Mouse (Mus musculus): ENCODE results near the gene Optn. TPM values are rescaled to one million over a fixed set of nuclear protein-coding genes. Genes with fewer than 3 reads are reported as not detected.
A peak's percentile ranks its signal among the peaks of the same experiment; 100 is the strongest.
"Not testable (repeated sequence)": the region's sequence is repeated elsewhere in the genome, so short reads cannot be mapped to it uniquely, and the experiment has no call there.

Optn gene
- 10 to 100 TPM; 81.4 to 99.0 TPM for total RNA-seq (2021)
- long read RNA-seq, experiment 1, transcript Optn-202 (14 exons, 2,614 nt), result major isoform, 76 of 123 reads
- long read RNA-seq, experiment 1, transcript Optn-201 (15 exons, 2,411 nt), result minor isoform, 12 of 123 reads
- long read RNA-seq, experiment 1, partial matches to known transcripts, result 9 of 123 reads
- long read RNA-seq, experiment 1, other reads (novel, unspliced or antisense), result 26 of 123 reads
- long read RNA-seq, experiment 2, transcript Optn-202 (14 exons, 2,614 nt), result major isoform, 56 of 106 reads
- long read RNA-seq, experiment 2, transcript Optn-201 (15 exons, 2,411 nt), result minor isoform, 11 of 106 reads
- long read RNA-seq, experiment 2, partial matches to known transcripts, result 11 of 106 reads
- long read RNA-seq, experiment 2, other reads (novel, unspliced or antisense), result 27 of 106 reads

DNA sequence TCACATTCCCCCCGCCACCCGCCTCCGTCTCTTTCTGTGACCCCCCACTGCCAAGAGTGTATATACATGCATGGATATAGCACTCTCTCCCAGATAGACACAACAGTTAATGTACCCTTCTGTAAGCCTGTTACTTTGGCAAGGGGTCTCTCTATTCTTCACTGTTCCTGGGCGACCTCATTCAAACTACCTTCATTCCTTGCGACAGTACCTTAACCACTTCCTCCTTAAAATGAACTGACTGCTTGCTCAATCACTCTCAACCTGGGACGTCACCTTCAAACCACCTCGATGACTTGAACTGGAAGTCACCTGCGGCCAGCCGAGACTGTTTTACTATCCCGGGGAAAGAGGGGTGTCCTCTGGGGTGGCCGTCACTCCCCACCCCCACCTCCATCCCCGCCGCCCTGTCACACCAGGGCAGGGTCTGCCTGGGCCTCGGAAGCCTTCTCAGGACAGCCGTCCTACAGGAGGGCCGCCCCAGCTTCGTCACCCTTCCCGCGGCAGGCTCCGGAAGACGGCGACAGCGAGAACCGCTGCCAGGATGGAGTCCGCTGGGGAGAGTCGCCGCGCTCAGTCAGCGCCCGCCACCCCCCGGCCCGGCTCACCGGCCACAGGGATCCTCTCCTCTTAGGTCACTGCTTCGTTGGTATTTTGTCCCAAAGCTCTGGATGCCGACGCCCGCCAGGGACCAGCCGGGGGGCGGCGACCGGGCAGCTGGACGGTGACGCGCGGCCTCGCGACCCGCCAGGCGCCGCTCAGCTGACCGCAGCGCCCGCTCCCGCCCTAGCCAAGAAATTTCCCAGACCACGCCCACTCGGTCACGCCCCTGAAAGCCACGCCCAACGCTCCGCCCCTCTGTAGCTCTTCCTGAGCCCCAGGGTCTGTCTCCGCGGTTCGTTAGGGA, at the start of gene Optn:
Gene Optn, minus strand, starts transcription at position 753 of the 907 bp plus-strand sequence.
- DNase-seq (ENCODE audit: low spot score), result peak; percentile 93

DNA sequence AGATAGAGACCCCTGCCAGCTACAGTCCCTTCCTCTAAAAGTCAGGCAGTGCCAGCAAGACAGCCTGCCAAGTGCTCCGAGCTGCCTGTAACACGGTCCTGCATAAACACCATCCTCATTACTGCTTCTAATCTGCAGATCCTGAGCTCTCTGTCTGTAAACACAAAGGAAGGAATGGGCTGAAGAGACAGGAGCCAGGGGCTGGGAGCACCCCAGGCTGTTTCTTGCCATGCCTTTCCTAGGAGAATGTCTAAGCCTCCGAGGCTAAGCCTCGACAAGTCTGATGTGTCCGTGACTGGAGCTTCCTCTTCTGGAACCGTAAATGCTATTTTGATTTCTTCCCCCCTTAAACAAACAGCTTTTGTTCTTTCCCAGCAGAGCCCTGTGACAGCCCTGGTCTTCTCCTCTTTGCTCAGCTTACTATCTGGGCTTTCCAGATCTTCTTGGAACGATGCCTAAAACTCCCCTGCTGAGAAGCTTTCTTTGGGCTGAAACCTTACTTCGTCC, 49.0 kb upstream of the Optn start:
- no peak for DNase-seq (ENCODE audit: low spot score)

- no peak for DNase-seq (ENCODE audit: low spot score)
Measured at GRCm38 (mm10) chr2:5102891-5103290, 39.0 kb upstream of the Optn start.

DNA sequence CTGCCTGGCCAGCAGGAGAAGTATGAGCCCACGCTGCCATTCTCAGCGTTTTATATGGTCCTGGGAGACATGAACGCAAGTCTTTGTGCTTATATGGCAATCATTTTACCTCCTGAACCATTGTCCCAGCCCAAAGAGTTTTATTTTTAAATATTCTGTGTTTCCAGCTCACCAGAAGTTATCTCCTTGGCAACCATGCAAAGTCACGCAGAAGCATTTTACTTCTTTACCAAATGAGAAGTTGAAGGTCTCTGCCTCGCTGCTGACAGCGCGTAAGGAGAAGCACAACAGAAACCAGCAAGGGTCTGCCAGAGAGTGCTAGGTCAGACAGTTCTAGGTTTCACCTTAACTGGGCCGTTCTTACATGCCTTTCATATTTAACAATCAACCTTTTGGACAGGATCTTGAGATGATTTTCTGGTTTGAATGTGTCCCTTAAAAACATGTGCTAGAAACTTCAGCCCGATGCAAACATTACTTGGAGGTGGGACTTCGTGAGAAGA, 37.9 kb upstream of the Optn start:
- DNase-seq (ENCODE audit: low spot score), result no peak

- no peak for DNase-seq (ENCODE audit: low spot score)
Measured at GRCm38 (mm10) chr2:5099176-5099575, 35.3 kb upstream of the Optn start.

- DNase-seq (ENCODE audit: low spot score), result no peak
Measured at GRCm38 (mm10) chr2:5097786-5098445, 34.1 kb upstream of the Optn start.

DNA sequence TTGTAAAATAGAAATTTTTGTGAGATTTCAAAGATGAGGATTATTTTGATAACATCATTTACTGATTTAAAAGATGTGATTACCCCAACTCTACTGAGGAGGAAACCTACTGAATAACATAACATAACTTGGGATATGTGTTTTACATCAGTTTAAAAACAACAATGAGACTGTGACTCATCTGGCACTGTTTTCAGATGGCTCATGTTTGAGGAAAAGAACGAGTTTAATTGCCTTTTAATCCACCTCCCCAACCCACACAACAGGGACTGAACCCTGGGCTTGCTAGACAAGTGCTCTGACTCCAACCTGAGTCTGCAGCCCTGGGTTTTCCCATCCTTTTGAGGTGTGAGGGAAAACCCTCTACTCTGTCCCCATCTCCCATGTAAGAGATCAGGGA, 31.5 kb upstream of the Optn start:
- DNase-seq (ENCODE audit: low spot score), result no peak

GRCm38 (mm10) chr2:5094876-5095275, 31.0 kb upstream of the Optn start:
- DNase-seq (ENCODE audit: low spot score), result no peak

DNA sequence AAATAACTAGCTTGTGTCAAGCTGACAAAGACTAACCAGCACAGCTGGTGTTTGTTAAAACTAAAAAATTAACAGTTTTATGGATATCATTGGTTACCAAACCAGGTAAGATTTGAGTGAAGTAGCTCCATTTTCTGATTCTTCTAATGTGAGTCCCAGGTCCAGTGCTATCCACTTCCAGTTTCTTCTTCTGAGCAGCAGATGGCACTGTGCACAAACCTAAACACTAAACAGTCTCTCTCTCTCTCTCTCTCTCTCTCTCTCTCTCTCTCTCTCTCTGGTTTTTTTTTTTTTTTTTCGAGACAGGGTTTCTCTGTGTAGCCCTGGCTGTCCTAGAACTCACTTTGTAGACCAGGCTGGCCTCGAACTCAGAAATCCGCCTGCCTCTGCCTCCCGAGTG, 26.5 kb upstream of the Optn start:
- peak; percentile 26 for DNase-seq (ENCODE audit: low spot score)

GRCm38 (mm10) chr2:5087667-5088066, 23.8 kb upstream of the Optn start:
- DNase-seq (ENCODE audit: low spot score), result no peak

GRCm38 (mm10) chr2:5083739-5084138, 19.9 kb upstream of the Optn start:
- DNase-seq (ENCODE audit: low spot score), result no peak

DNA sequence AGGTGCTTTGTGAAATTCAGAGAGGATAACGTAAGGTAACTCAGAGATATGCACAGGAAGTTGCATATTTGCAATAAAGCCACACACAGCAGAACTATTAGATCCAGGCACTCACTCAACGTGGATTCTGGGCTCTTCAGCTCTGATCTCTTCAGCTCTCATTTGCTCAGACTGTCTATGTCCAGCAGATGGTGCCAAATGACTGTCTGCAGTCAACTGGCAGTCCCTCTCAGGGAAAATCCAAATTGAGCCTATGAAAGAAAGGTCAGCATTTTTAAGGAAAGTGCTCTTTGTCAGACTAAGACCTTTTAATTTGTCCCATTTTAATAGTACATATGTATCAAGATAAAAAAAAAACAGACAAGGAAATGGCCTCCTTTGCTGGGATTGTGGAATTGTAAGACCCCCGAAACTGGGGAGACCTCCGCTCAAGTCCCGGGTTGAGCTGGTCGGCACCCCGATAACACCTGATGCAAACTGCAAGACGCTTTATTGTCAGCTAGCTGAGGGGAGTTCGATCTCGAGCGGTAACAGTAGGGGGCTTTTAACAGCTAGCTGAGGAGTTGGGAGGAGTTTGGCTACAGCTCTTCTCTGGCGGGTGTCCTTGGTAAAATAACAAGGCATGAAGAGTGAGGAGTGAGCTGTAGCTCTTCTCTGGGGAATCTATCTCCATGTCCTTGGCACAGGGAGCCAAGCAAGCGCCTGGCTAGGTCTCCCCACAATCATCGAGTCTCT, 16.4 kb upstream of the Optn start:
- peak; percentile 44 for DNase-seq (ENCODE audit: low spot score)

GRCm38 (mm10) chr2:5077937-5078336, 14.1 kb upstream of the Optn start:
- no peak for DNase-seq (ENCODE audit: low spot score)

GRCm38 (mm10) chr2:5077490-5077889, 13.6 kb upstream of the Optn start:
- no peak for DNase-seq (ENCODE audit: low spot score)

DNA sequence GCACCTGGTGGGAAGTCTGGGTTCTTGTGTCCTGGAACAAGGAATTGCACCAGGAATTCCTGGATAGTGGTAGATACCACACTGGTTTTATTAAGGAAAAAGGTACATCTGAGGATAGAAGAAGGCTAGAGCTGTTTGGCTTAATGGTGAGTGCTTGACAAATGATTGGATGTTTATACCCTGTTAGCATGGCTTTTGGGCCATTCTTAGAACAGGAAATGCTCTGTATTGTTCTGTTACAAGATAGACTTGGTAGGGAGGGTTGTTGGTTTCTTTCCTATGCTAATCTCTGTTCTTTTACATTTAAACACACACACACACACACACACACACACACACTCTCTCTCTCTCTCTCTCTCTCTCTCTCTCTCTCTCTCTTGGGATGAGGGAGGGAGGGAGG, 12.0 kb upstream of the Optn start:
- no peak for DNase-seq (ENCODE audit: low spot score)

- DNase-seq (ENCODE audit: low spot score), result no peak
Measured at GRCm38 (mm10) chr2:5075432-5075831, 11.6 kb upstream of the Optn start.

GRCm38 (mm10) chr2:5073785-5074184, 9.9 kb upstream of the Optn start:
- DNase-seq (ENCODE audit: low spot score), result no peak

DNA sequence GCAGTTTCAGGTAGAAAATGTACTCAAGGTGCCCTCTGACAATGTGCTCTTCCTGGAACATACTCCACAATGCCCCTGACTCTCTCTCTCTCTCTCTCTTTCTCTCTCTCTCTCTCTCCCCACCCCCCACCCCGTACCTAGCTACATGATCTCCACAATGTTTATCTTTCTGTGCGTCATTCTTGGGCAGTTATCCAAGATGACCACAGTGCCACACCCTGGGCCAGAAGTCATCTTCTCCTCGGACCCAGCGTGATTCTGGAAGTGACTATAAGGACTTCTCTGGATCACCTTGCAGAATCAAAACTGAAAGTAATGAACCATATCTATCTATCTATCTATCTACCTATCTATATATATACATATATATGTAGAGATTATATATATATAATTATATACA, 4.1 kb upstream of the Optn start:
- DNase-seq (ENCODE audit: low spot score), result no peak

DNA sequence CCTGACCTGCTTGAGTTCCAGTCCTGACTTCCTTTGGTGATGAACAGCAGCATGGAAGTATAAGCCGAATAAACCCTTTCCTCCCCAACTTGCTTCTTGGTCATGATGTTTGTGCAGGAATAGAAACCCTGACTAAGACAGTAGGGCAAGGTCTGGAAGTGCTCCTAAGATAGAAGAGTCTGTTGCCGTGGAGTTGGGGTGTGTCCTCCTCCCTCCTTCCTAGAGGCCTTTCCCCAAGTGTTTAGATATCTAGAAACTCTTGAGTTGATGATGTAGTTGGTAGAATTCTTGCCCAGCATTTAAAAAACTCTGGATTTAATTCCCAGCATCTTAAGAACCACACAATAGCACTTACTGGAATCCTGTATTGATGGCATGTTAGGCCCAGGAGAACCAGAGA, 3.4 kb upstream of the Optn start:
- not testable (repeated sequence) for DNase-seq (ENCODE audit: low spot score)

DNA sequence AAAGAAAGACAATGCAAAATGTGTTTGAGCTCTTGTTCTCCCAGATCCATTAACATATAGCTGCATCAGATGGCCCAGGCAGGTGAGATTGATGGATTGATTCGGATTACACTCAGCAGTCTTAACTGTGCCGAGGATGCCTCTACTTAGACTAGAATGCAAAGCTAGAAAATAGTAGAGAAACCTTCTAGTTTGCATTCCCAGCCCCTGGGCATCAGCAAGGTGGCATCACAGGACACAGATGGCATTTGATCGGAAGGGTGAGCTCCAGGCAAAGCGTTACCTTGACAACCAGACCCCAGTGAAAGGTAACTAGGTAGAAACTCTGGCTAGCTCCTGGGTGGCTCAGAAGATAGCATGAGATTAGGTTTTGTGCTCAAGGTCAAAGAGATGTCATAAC, 396 bp upstream of the Optn start:
- DNase-seq (ENCODE audit: low spot score), result no peak

Data from gastrocnemius, adult 18-20 months (tissue).